Mouse (Mus musculus) kidney, postnatal 4 days (tissue): ENCODE data around the gene Arl15.

Source experiments
- DNase-seq, 2 experiments: peaks; one replicate each; pipeline ENCODE4 v3.0.0; 2021; ENCODE audit warnings: mixed read lengths in 2 of 2

Gene Arl15

DNA sequence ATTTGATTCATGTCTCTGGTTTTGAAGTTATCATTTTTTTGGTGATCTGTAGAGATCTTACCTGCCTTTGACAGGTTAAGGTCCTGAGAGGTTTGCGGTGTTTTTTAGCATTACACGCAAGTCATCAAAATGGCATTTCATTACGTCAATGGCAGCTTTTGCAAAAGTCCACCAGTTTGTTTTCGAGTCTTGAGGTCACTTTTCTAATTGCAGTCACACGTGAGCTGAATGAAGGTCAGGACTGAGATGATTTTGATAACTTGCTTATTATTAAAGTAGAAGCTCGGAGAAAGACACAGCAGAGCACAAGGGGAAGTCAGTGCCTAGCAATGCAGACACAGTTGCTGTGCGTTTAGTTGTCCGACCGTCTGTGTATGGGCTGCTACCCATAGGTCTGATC is 8.3 kb downstream of the Arl15 start:
- no peak for DNase-seq

DNA sequence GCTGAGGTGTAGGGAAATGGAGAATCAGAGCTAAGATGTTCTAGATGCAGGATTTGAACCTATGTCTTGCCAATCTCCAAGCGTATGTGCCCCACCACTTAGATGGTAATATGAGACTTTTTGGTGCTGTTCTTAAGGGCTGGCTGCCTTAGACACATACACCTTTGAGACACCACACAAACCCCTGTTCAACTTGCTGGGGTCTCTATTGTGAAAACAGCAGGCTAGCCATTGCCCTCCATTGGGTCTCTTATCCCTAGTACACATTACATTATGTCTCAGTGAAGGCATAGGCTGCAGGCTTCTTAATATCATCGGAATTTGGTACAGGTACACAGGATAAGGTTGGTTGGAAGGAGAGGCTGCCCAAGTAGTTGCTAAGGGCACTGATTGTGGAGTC is 16.8 kb downstream of the Arl15 start:
- no peak for DNase-seq

- DNase-seq: peak; percentile 27 to 40
Measured at GRCm38 (mm10) chr13:113811910-113812592, 17.7 kb downstream of the Arl15 start.

DNA sequence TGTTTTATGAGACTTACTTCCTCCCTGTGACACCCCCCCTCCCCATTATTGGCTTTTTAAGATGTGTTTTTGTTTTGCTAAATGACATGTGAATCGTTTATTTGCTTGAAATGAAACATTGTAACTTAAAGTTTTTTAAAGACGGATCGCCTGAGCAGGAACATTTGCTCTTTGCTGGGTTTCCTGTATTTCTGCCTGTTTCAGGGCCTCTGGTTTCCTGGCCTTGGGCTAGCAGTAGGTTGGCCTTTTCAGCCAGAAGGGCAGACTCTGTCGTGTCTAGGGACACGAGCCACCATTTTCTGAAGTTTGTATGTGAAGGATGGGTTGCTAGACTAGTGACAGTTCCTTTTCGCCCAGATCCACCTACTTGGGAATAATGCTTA is 18.3 kb downstream of the Arl15 start:
- no peak for DNase-seq

GRCm38 (mm10) chr13:113814121-113814520 is 19.8 kb downstream of the Arl15 start:
- no peak for DNase-seq

- DNase-seq: peak in 1 of 2 experiments; percentile 43
Measured at GRCm38 (mm10) chr13:113815697-113816420, 21.6 kb downstream of the Arl15 start.

GRCm38 (mm10) chr13:113816421-113816810 is 22.1 kb downstream of the Arl15 start:
- DNase-seq: no peak

DNA sequence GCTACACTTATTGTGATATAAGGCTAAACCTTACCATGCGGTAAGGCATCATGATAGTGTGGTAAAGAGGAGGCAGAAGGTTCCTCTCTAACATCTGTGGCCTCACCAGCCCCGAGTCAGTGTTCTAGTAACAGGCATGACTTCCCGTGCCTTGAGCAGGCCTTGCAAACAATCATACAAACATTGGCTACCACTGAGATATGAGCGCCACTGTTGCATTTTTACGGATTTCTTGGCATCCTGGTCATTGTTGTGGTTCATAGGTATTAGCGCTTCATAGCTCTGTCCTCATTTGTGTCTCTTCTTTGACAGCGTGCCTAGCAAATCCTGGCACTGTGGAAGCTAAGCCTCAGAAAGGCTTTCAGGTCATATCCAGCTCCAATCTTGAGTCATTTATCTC is 24.7 kb downstream of the Arl15 start:
- DNase-seq: no peak

GRCm38 (mm10) chr13:113820176-113820575 is 25.9 kb downstream of the Arl15 start:
- no peak for DNase-seq

DNA sequence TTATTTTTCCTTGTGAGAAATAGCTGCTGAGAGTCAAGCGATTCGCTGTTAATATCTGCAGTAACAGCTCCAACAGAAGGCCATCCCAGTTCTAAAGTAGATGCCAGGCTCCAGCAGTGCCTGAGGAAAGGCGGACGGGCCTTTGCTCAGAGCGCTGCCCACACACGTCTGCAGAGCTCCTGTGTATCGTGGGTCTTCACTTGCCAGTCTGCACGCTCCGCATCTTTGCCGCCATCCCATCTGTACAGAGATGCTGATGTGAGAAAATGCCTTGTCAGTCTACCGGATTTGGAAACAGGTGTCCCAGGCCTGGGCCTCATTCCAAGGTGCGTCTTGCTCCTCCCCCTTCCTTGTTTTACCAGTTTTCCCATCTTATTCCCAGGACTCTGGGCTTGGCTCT is 27.6 kb downstream of the Arl15 start:
- DNase-seq: no peak

GRCm38 (mm10) chr13:113824027-113824426 is 29.7 kb downstream of the Arl15 start:
- no peak for DNase-seq

- DNase-seq: no peak
Measured at GRCm38 (mm10) chr13:113828633-113829032, 34.3 kb downstream of the Arl15 start.

DNA sequence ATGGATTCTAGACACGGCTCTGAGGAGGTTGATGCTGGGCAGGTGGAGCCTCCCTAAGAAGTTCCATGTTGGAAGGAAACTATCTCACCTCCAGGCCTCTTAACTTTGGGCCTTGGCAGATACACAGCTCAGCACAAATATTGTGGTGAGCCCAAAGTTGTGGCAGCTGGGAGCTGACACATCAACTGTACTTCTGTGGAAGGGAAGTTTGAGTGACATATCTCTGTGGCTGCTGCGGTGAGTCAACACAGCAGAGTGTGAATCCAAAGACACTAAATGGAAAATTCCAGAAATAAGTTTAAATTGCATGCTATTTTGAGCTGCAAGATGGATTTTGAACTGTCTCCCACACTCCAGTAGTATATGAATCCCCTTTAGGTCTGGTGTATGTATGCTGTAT is 34.8 kb downstream of the Arl15 start:
- DNase-seq: no peak

- no peak for DNase-seq
Measured at GRCm38 (mm10) chr13:113830805-113831204, 36.5 kb downstream of the Arl15 start.

GRCm38 (mm10) chr13:113832947-113833346 is 38.6 kb downstream of the Arl15 start:
- no peak for DNase-seq

GRCm38 (mm10) chr13:113835921-113836320 is 41.6 kb downstream of the Arl15 start:
- DNase-seq: no peak

GRCm38 (mm10) chr13:113838601-113839576 is 44.6 kb downstream of the Arl15 start:
- no peak for DNase-seq

- DNase-seq: no peak
Measured at GRCm38 (mm10) chr13:113840421-113840820, 46.1 kb downstream of the Arl15 start.

- DNase-seq: no peak
Measured at GRCm38 (mm10) chr13:113842411-113843309, 48.4 kb downstream of the Arl15 start.

DNA sequence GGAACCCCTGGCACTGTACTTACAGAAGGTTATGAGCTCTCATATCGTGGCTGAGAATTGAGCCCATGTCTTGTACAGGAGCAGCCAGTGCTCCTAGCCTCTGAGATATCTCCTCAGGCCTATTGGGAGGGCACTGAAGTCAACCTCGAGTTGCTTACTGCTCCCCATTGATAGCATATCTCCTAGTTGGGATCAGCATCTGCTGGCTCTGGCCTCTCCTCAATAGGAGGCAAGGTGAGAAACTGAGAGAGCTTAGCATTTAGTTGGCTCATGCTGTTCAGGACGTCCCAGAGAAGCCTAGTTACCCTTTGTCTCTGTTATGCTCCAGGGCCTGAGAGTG is 49.0 kb downstream of the Arl15 start:
- DNase-seq: no peak

GRCm38 (mm10) chr13:113843901-113844300 is 49.6 kb downstream of the Arl15 start:
- no peak for DNase-seq

- no peak for DNase-seq
Measured at GRCm38 (mm10) chr13:113844717-113845116, 50.4 kb downstream of the Arl15 start.
